Mouse (Mus musculus): Measurements from ENCODE around the gene Oaz3. TPM values are rescaled to one million over a fixed set of nuclear protein-coding genes. Genes with fewer than 3 reads are reported as not detected.

Gene Oaz3
- total and polyA plus RNA-seq, 3 experiments, result 0.89 to 0.91 TPM; not detected in 1

- TF ChIP-seq E2F4 (IDR thresholded peaks at IDR 0.05; ENCODE audit: borderline replicate concordance, low read depth, low read length) (no peak), MAZ (IDR thresholded peaks at IDR 0.05; ENCODE audit: low read depth, low read length) (no peak), USF1 (IDR thresholded peaks at IDR 0.05; ENCODE audit: low read depth, low read length) (no peak), POLR2A (IDR thresholded peaks at IDR 0.05; ENCODE audit: control insufficient read depth in 1 of 2, insufficient read depth in 1 of 2, low read depth in 1 of 2, low read length in 2 of 2, poor library complexity in 1 of 2) (no peak), UBTF (IDR thresholded peaks at IDR 0.05; ENCODE audit: borderline replicate concordance, insufficient read depth, low read depth, low read length) (no peak), POLR2AphosphoS5 (IDR thresholded peaks at IDR 0.05; ENCODE audit: borderline replicate concordance, low read depth, low read length) (no peak), ZMIZ1 (IDR thresholded peaks at IDR 0.05; ENCODE audit: low read depth, low read length) (no peak), ZNF384 (IDR thresholded peaks at IDR 0.05; ENCODE audit: low read depth, low read length) (no peak), NRF1 (IDR thresholded peaks at IDR 0.05; ENCODE audit: insufficient read depth, low read depth, low read length, poor library complexity, severe bottlenecking) (no peak), GABPA (IDR thresholded peaks at IDR 0.05; ENCODE audit: low read depth, low read length) (no peak), NELFE (IDR thresholded peaks at IDR 0.05; ENCODE audit: low read depth, low read length) (no peak), ZC3H11A (IDR thresholded peaks at IDR 0.05; ENCODE audit: low read depth, low read length) (no peak), TBP (IDR thresholded peaks at IDR 0.05; ENCODE audit: low read depth, low read length) (no peak), HCFC1 (IDR thresholded peaks at IDR 0.05; ENCODE audit: low read depth, low read length) (no peak), GATA1 (IDR thresholded peaks at IDR 0.05; ENCODE audit: low read depth, low read length) (no peak), CHD2 (IDR thresholded peaks at IDR 0.05; ENCODE audit: low read length) (no peak), MAX (IDR thresholded peaks at IDR 0.05; ENCODE audit: low read length) (no peak), SMC3 (IDR thresholded peaks at IDR 0.05; ENCODE audit: low read depth, low read length) (no peak), BHLHE40 (IDR thresholded peaks at IDR 0.05; ENCODE audit: borderline replicate concordance, low read depth, low read length) (no peak), SIN3A (IDR thresholded peaks at IDR 0.05; ENCODE audit: low read length) (no peak)
- DNase-seq (ENCODE audit: low read depth, low spot score), result no peak
- no peak overlapping the region for H3K9ac ChIP-seq (ENCODE audit: control insufficient read depth, low read depth, low read length, poor library complexity, severe bottlenecking)
- H3K9me3 ChIP-seq (replicated peaks; ENCODE audit: insufficient read depth, low read length), result no peaks in the 10 kb centered on the region
- H3K36me3 ChIP-seq (ENCODE audit: control insufficient read depth in 1 of 2, insufficient read depth in 2 of 2, low read length in 2 of 2), result no peaks in the 10 kb centered on the region
- no peak overlapping the region for H3K27ac ChIP-seq (ENCODE audit: control insufficient read depth, low read depth, low read length)
- no peaks in the 10 kb centered on the region for H3K79me2 ChIP-seq (ENCODE audit: control insufficient read depth, insufficient read depth, low read length, poor library complexity)
- no peaks in the 10 kb centered on the region for H3K4me1 ChIP-seq (ENCODE audit: control insufficient read depth in 1 of 2, insufficient read depth in 2 of 2, low read length in 2 of 2)
- no peak overlapping the region for H3K4me3 ChIP-seq (ENCODE audit: control insufficient read depth in 1 of 2, insufficient read depth in 1 of 2, low read depth in 2 of 2, low read length in 2 of 2)
- peaks cover 15 to 16% of the 10 kb centered on the region in 2 experiments for H3K27me3 ChIP-seq (ENCODE audit: control insufficient read depth in 1 of 2, insufficient read depth in 2 of 2, low read length in 2 of 2)
Measured at GRCm38 (mm10) chr3:94396336-94396735, 47.4 kb downstream of the Oaz3 start.

- no peaks in the 10 kb centered on the region for H3K4me1 ChIP-seq (ENCODE audit: control insufficient read depth in 1 of 2, insufficient read depth in 2 of 2, low read length in 2 of 2)
- no peaks in the 10 kb centered on the region for H3K9me3 ChIP-seq (replicated peaks; ENCODE audit: insufficient read depth, low read length)
- H3K4me3 ChIP-seq (ENCODE audit: control insufficient read depth in 1 of 2, insufficient read depth in 1 of 2, low read depth in 2 of 2, low read length in 2 of 2), result no peak overlapping the region
- no peaks in the 10 kb centered on the region for H3K79me2 ChIP-seq (ENCODE audit: control insufficient read depth, insufficient read depth, low read length, poor library complexity)
- no peak overlapping the region for H3K9ac ChIP-seq (ENCODE audit: control insufficient read depth, low read depth, low read length, poor library complexity, severe bottlenecking)
- no peak overlapping the region for H3K27ac ChIP-seq (ENCODE audit: control insufficient read depth, low read depth, low read length)
- no peaks in the 10 kb centered on the region for H3K36me3 ChIP-seq (ENCODE audit: control insufficient read depth in 1 of 2, insufficient read depth in 2 of 2, low read length in 2 of 2)
- H3K27me3 ChIP-seq (ENCODE audit: control insufficient read depth in 1 of 2, insufficient read depth in 2 of 2, low read length in 2 of 2), result peaks cover 11 to 15% of the 10 kb centered on the region in 2 experiments
- no peak for DNase-seq (ENCODE audit: low read depth, low spot score)
- TF ChIP-seq GATA1 (IDR thresholded peaks at IDR 0.05; ENCODE audit: low read depth, low read length) (no peak), KAT2A (conservative IDR thresholded peaks at IDR 0.05; ENCODE audit: low read depth, low read length) (no peak), CHD2 (IDR thresholded peaks at IDR 0.05; ENCODE audit: low read length) (no peak), ZC3H11A (IDR thresholded peaks at IDR 0.05; ENCODE audit: low read depth, low read length) (no peak), ELF1 (IDR thresholded peaks at IDR 0.05; ENCODE audit: low read depth, low read length) (no peak), CTCF (IDR thresholded peaks at IDR 0.05 in 2 of 3, conservative IDR thresholded peaks at IDR 0.05 in 1 of 3; ENCODE audit: control insufficient read depth in 1 of 3, insufficient read depth in 1 of 3, low read depth in 2 of 3, low read length in 3 of 3, poor library complexity in 1 of 3, severe bottlenecking in 1 of 3) (no peak), POLR2A (IDR thresholded peaks at IDR 0.05; ENCODE audit: control insufficient read depth in 1 of 2, insufficient read depth in 1 of 2, low read depth in 1 of 2, low read length in 2 of 2, poor library complexity in 1 of 2) (no peak), USF2 (IDR thresholded peaks at IDR 0.05; ENCODE audit: borderline replicate concordance in 1 of 2, insufficient read depth in 1 of 2, low read depth in 1 of 2, low read length in 2 of 2) (no peak), MAFK (IDR thresholded peaks at IDR 0.05; ENCODE audit: borderline replicate concordance, low read depth, low read length) (no peak), NELFE (IDR thresholded peaks at IDR 0.05; ENCODE audit: low read depth, low read length) (no peak), ZMIZ1 (IDR thresholded peaks at IDR 0.05; ENCODE audit: low read depth, low read length) (no peak), TBP (IDR thresholded peaks at IDR 0.05; ENCODE audit: low read depth, low read length) (no peak), E2F4 (IDR thresholded peaks at IDR 0.05; ENCODE audit: borderline replicate concordance, low read depth, low read length) (no peak), HCFC1 (IDR thresholded peaks at IDR 0.05; ENCODE audit: low read depth, low read length) (no peak), MAZ (IDR thresholded peaks at IDR 0.05; ENCODE audit: low read depth, low read length) (no peak)
Measured at GRCm38 (mm10) chr3:94393049-94393448, 50.7 kb downstream of the Oaz3 start.

All from MEL (cell line).